Mouse (Mus musculus) testis, adult 2 months (tissue): ENCODE data around the gene Gm20425.

Experiments
- CTCF ChIP-seq: fragments of 200-500 bp; IDR thresholded peaks from 2 replicates; pipeline ENCODE4 v1.5.1; 2012; ENCODE audit warnings: low read depth, mild to moderate bottlenecking, inconsistent platforms, low read length, moderate library complexity; ENCODE audit not compliant: control insufficient read depth, insufficient read depth, insufficient replicate concordance
- POLR2A ChIP-seq: fragments of 200-500 bp; IDR thresholded peaks from 2 replicates; pipeline ENCODE4 v1.6.1; 2012; ENCODE audit warnings: low read depth, mild to moderate bottlenecking, inconsistent platforms, low read length, moderate library complexity; ENCODE audit not compliant: control insufficient read depth

DNA sequence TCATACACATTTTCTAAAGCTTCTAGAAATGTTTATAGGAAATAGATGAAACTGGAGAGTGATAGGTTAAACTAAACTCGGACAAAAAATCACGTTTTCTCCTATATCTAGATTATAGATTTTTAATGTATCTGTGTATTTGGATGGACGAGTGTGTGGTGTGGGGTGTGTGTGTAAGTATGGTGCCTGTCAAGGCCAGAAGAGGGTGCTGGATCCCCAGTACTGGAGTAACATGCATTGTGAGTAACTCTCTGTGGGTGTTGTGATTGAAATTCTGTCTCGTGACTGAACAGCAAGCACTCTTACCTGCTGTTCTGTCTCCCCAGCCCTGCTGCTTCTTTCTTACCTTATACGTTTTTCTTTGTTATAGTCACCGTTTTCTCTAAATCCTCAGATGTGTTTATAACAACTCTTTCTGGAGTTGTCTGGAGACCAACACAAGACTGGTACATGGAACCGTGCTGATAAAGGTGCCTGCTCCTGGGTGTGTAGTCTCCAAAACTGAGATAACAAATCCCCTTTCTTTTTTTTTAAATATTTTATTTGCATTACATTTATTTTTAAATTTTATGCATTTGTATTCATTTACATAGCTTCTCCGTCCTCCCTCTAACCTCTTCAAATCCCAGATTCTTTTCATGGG, 16.5 kb upstream of the Gm20425 start:
- TF ChIP-seq CTCF: no peak
- no peak for TF ChIP-seq POLR2A
